Mouse (Mus musculus): Measurements from ENCODE around the gene Gba. TPM values are rescaled to one million over a fixed set of nuclear protein-coding genes. Genes with fewer than 3 reads are reported as not detected.
A peak's percentile ranks its signal among the peaks of the same experiment; 100 is the strongest.
"Not testable (repeated sequence)": the region's sequence is repeated elsewhere in the genome, so short reads cannot be mapped to it uniquely, and the experiment has no call there.

Gba gene
- polyA plus RNA-seq (2016; fragmentation: Nextera tagmentation; extraction: Ambion mirVana): 34.3 and 37.4 TPM in 2 replicates

- H3K9ac ChIP-seq: peak within 1 kb of the TSS; percentile 61
- peak within 1 kb of the TSS; percentile 58 for H3K4me3 ChIP-seq (replicated peaks)
- peak; percentile 92 for ATAC-seq (ENCODE audit: low FRiP score)
- no peaks in the 10 kb centered on the region for H3K27me3 ChIP-seq
- H3K4me2 ChIP-seq: peak within 1 kb of the TSS; percentile 68
- no peaks in the 10 kb centered on the region for H3K9me3 ChIP-seq
- peaks cover 6% of the 10 kb centered on the region for H3K4me1 ChIP-seq
- WGBS: 28% methylated on average over 13 of the region's 13 CpGs
- peaks cover 31% of the 10 kb centered on the region for H3K36me3 ChIP-seq (replicated peaks)
- no peak within 1 kb of the TSS for H3K27ac ChIP-seq
These were observed at the start of gene Gba for GRCm38 (mm10) chr3:89202253-89203141. Gene Gba (plus strand): TSS chr3:89202928.

GRCm38 (mm10) chr3:89156951-89157350 lies 45.8 kb upstream of the Gba start:
- no peak for ATAC-seq (ENCODE audit: low FRiP score)
- H3K4me1 ChIP-seq: peaks cover 23% of the 10 kb centered on the region
- WGBS: 88% methylated on average over 8 of the region's 8 CpGs
- H3K36me3 ChIP-seq (replicated peaks): no peaks in the 10 kb centered on the region
- peaks cover 6% of the 10 kb centered on the region; the same call in 1 of the 2 replicates for H3K27me3 ChIP-seq
- H3K9me3 ChIP-seq: no peaks in the 10 kb centered on the region
- no peak overlapping the region for H3K27ac ChIP-seq
- no peak overlapping the region for H3K4me3 ChIP-seq (replicated peaks)
- no peak overlapping the region for H3K4me2 ChIP-seq
- H3K9ac ChIP-seq: no peak overlapping the region

- H3K9me3 ChIP-seq: no peaks in the 10 kb centered on the region
- H3K36me3 ChIP-seq (replicated peaks): no peaks in the 10 kb centered on the region
- peak overlapping the region; percentile 68; the same call in 1 of the 2 replicates for H3K9ac ChIP-seq
- peak overlapping the region; percentile 90 for H3K4me2 ChIP-seq
- peaks cover 24% of the 10 kb centered on the region for H3K4me1 ChIP-seq
- 0 out of 2 replicates have a peak overlapping the region, but pooled peaks have one; percentile 2 for H3K27ac ChIP-seq
- H3K4me3 ChIP-seq (replicated peaks): peak overlapping the region; percentile 73
- ATAC-seq (ENCODE audit: low FRiP score): no peak
- whole genome bisulfite sequencing: 24% methylated on average over 7 of the region's 7 CpGs
- H3K27me3 ChIP-seq: peaks cover 6% of the 10 kb centered on the region; the same call in 1 of the 2 replicates
These were observed 44.1 kb upstream of the Gba start for GRCm38 (mm10) chr3:89158651-89159050.

- Histone ChIP-seq H3K9ac (peak overlapping the region; percentile 68), H3K27ac (no peak overlapping the region), H3K36me3 (replicated peaks) (no peaks in the 10 kb centered on the region), H3K4me2 (peak overlapping the region; percentile 90), H3K27me3 (peaks cover 6% of the 10 kb centered on the region; the same call in 1 of the 2 replicates), H3K4me1 (peaks cover 29% of the 10 kb centered on the region), H3K9me3 (no peaks in the 10 kb centered on the region), H3K4me3 (replicated peaks) (peak overlapping the region; percentile 73)
- no peak for ATAC-seq (ENCODE audit: low FRiP score)
- 1% methylated on average over 13 of the region's 13 CpGs for WGBS
These were observed 43.5 kb upstream of the Gba start for GRCm38 (mm10) chr3:89159211-89159610.

GRCm38 (mm10) chr3:89159616-89160344 lies 42.9 kb upstream of the Gba start, which contains the start of gene Hcn3:
Gene Hcn3 (minus strand): TSS chr3:89160196.
- Histone ChIP-seq H3K27ac (0 out of 2 replicates have a peak within 1 kb of the TSS, but pooled peaks have one; percentile 27), H3K4me1 (peaks cover 30% of the 10 kb centered on the region), H3K4me3 (replicated peaks) (peak within 1 kb of the TSS; percentile 73), H3K9me3 (no peaks in the 10 kb centered on the region), H3K36me3 (replicated peaks) (no peaks in the 10 kb centered on the region), H3K27me3 (peaks cover 6% of the 10 kb centered on the region; the same call in 1 of the 2 replicates), H3K4me2 (peak within 1 kb of the TSS; percentile 90), H3K9ac (peak within 1 kb of the TSS; percentile 68)
- under 1% methylated on average over 63 of the region's 66 CpGs for WGBS
- ATAC-seq (ENCODE audit: low FRiP score): peak; percentile 78

- not testable (repeated sequence) for H3K9ac ChIP-seq; H3K4me3 ChIP-seq (replicated peaks); ATAC-seq (ENCODE audit: low FRiP score); H3K27me3 ChIP-seq; H3K4me2 ChIP-seq; H3K27ac ChIP-seq; H3K9me3 ChIP-seq; H3K36me3 ChIP-seq (replicated peaks)
- peaks cover 42% of the 10 kb centered on the region for H3K4me1 ChIP-seq
These were observed 41.5 kb upstream of the Gba start for GRCm38 (mm10) chr3:89161207-89161606.

- Histone ChIP-seq H3K9ac (no peak overlapping the region), H3K27me3 (peaks cover 6% of the 10 kb centered on the region; the same call in 1 of the 2 replicates), H3K9me3 (no peaks in the 10 kb centered on the region), H3K36me3 (replicated peaks) (peaks cover 4% of the 10 kb centered on the region), H3K4me3 (replicated peaks) (no peak overlapping the region), H3K4me2 (no peak overlapping the region), H3K27ac (no peak overlapping the region), H3K4me1 (peaks cover 47% of the 10 kb centered on the region)
- WGBS: 86% methylated on average over 4 of the region's 4 CpGs
- no peak for ATAC-seq (ENCODE audit: low FRiP score)
These were observed 40.9 kb upstream of the Gba start for GRCm38 (mm10) chr3:89161786-89162185.

GRCm38 (mm10) chr3:89163123-89163522 lies 39.6 kb upstream of the Gba start:
- peaks cover 48% of the 10 kb centered on the region for H3K4me1 ChIP-seq
- WGBS: 83% methylated on average over 1 of the region's 1 CpGs
- H3K36me3 ChIP-seq (replicated peaks): peaks cover 16% of the 10 kb centered on the region

GRCm38 (mm10) chr3:89163643-89164245 lies 39.0 kb upstream of the Gba start:
- 80% methylated on average over 5 of the region's 5 CpGs for WGBS
- no peaks in the 10 kb centered on the region for H3K9me3 ChIP-seq
- H3K27ac ChIP-seq: no peak overlapping the region
- H3K9ac ChIP-seq: peak overlapping the region; percentile 97; the same call in 1 of the 2 replicates
- peaks cover under 1% of the 10 kb centered on the region; the same call in 1 of the 2 replicates for H3K27me3 ChIP-seq
- H3K36me3 ChIP-seq (replicated peaks): peaks cover 22% of the 10 kb centered on the region
- H3K4me3 ChIP-seq (replicated peaks): peak overlapping the region; percentile 97; the same call in 1 of the 2 replicates
- no peak for ATAC-seq (ENCODE audit: low FRiP score)
- peaks cover 42% of the 10 kb centered on the region for H3K4me1 ChIP-seq
- peak overlapping the region; percentile 74 for H3K4me2 ChIP-seq

More at GRCm38 (mm10) chr3:89163123-89163522, 39.6 kb upstream of the Gba start:
- Histone ChIP-seq H3K27ac (no peak overlapping the region), H3K27me3 (peaks cover 5% of the 10 kb centered on the region; the same call in 1 of the 2 replicates), H3K9ac (no peak overlapping the region), H3K4me3 (replicated peaks) (no peak overlapping the region), H3K4me2 (no peak overlapping the region), H3K9me3 (no peaks in the 10 kb centered on the region)
- no peak for ATAC-seq (ENCODE audit: low FRiP score)

- ATAC-seq (ENCODE audit: low FRiP score): peak; percentile 96
- peaks cover 33% of the 10 kb centered on the region for H3K4me1 ChIP-seq
- peak within 1 kb of the TSS; percentile 74 for H3K4me2 ChIP-seq
- WGBS: under 1% methylated on average over 71 of the region's 79 CpGs
- peak within 1 kb of the TSS; percentile 97 for H3K9ac ChIP-seq
- no peaks in the 10 kb centered on the region for H3K27me3 ChIP-seq
- H3K36me3 ChIP-seq (replicated peaks): peaks cover 31% of the 10 kb centered on the region
- H3K27ac ChIP-seq: peak within 1 kb of the TSS; percentile 96
- H3K9me3 ChIP-seq: no peaks in the 10 kb centered on the region
- peak within 1 kb of the TSS; percentile 97 for H3K4me3 ChIP-seq (replicated peaks)
These were observed 38.0 kb upstream of the Gba start, which contains the start of gene Clk2 for GRCm38 (mm10) chr3:89164506-89165267. Gene Clk2 (plus strand): TSS chr3:89164795.

GRCm38 (mm10) chr3:89165268-89165870 lies 37.4 kb upstream of the Gba start:
- ATAC-seq (ENCODE audit: low FRiP score): no peak
- Histone ChIP-seq H3K4me2 (peak overlapping the region; percentile 74), H3K4me3 (replicated peaks) (peak overlapping the region; percentile 97), H3K27me3 (no peaks in the 10 kb centered on the region), H3K9ac (peak overlapping the region; percentile 97), H3K9me3 (no peaks in the 10 kb centered on the region), H3K36me3 (replicated peaks) (peaks cover 38% of the 10 kb centered on the region), H3K4me1 (peaks cover 29% of the 10 kb centered on the region), H3K27ac (peak overlapping the region; percentile 96)
- WGBS: 24% methylated on average over 12 of the region's 12 CpGs
